Mouse (Mus musculus) retina, embryonic 14.5 days (tissue): Measurements from ENCODE around the gene 0610010K14Rik.

ENCODE experiments used
- DNase-seq: peaks from one replicate; pipeline ENCODE4 v3.0.0-alpha.2; 2015; ENCODE audit warnings: low spot score

Gene 0610010K14Rik

DNA sequence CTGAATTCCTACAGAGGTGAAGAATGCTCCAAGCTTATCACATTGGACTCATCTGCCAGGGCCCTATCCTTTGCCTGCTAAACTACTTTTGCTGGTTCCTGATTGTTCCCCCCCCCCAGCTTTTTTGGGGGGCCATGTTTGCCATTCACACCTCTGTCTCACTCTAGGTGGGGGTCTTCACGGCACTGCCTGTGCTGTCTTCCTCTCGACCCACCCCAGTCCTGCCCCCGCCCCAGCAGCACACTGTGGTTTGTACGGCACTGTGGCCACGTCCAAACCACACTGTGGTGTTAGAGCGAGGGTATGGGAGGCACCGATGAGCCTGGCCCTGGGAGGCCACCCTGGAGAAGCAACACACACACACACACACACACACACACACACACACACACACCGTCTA is 3.2 kb downstream of the 0610010K14Rik start:
- no peak for DNase-seq

DNA sequence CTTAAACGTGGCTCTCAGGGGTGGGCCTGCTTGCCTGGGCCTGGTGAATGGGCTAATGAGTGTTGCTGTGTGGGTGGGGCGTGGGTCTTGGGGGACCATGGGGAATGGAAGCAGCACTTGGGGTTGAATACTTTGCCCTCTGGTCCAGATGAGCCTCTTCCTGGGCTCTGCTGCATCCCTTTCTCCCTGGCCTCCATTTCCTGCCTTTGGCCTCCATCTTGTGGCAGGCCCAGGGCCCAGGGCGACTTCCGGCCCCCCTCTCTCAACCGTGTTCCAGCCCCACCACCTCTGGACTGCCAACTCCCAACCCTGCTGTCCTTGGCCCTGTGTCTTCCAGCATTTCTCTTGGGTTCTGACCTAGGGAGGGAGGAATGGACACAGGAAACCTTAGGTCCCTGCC is 3.7 kb downstream of the 0610010K14Rik start:
- no peak for DNase-seq

DNA sequence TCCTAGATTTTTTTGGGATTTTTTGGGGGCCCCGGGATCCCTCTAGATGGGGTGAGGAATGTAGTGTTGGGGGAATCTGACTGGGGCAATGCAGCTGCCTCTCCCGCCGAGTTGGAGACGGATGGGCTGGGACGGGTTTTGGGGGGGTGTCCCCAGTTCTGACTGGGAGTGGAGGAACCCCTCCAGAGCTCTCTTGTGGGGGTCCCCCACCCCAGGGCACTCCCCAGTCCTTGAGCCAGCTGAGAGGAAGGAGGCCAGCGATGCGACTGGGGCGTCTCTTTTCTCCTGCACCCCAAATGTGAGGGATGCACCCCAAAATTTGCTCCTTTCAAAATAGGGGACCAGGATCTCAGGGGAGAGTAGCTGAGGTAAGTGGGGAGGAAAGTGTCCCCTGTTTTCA is 4.7 kb downstream of the 0610010K14Rik start:
- no peak for DNase-seq

DNA sequence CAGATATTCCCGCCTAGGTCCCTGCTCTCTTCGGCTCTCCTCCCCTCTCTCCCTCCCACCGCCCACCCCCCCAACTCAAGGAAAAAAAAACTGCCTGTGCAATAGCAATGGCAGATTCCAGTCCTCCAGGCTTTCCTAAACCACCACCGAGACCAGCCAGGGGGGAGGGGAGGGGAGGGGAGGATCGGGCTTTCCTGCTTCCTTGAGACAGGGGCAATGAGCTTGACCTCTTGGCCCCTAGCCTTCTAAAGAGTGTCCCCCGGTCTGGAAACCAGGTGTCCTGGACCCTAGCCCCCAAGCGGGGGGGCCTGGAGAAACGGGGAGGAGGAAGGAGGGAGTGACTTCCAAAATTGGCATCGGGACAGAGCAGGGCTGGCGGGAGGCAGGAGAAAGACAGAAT is 5.2 kb downstream of the 0610010K14Rik start:
- peak; percentile 70 for DNase-seq

DNA sequence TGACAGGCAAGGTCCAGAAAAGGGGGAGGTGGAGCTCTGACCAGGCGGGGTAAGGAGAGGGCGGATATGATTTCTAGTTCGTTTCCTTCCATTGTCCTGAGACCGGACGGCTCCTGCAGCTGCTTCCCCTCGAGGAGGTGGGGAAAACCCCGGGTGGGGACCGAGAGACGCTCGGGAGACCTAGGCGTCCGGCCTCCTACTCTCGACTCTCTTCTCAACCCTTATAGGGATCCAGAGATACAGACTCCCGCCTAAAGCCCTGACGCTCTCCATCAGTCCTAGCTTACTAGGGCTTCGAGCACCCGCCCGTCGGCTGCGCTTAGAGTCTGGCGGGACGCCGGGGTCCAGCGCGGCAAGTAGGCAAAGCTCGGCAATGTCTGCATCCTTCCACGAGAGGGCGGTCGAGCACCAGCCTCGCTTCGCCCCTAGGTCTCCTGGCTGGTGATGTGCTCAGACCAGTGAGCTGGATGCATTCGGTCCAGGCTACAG is 7.4 kb downstream of the 0610010K14Rik start:
- peak; percentile 96 for DNase-seq

DNA sequence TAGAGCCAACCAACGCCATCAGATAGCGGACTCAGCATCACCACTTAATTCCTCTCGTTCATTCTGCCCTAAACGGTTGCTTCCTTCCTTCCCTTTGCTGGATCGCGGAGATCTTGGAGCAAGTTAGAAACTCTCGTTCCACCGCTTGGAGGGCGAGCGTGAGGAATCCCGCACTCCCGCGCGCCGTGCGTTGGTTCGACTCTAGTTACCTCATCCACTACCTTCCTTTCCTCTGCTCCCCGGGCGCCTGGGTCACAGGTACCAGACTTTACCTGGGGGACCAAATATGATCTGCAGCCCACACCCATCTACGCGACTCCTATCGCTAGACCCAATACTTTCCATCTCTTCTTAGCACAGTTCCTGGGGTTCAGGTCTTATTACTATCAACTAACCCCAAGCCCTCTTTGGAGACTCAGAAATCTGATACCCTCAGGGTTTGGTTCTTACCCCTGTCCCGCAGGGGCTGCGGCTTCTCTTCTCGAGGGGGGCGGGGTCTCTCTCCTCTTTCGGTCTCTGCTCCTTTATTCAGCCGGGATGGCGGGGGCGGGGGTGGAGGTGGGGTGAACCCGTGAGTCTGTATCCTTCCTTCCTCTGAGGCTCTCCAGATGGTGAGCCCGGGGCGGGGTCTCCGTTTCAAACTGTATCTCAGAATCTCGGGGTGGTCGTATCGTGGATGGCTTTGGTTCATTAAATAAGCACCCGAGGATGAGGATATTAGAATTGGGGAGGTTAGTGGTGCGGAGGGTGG is 8.3 kb downstream of the 0610010K14Rik start, which contains the start of gene Bcl6b:
Gene Bcl6b, minus strand, starts transcription at position 539 of the 751 bp plus-strand sequence.
- no peak for DNase-seq

DNA sequence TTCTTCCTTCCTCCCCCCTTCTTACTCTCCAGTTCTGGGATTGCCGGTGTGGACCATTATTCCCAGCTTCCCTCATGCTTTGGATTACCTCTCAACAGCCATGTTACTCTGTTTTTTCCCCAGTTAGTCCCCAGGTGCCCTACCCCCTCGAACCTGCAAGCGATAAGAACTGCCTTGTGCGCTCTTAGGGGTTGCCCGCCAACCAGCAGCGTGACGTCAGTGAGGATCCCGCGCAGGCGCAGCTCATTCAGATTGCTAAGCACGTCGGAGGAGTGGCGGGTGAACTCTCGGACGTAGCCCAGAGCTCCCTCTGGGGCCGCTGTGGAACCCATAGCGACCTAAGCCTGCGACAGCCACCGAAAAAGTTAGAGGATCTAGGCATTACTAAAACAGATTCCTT is 8.9 kb downstream of the 0610010K14Rik start:
- peak; percentile 83 for DNase-seq

DNA sequence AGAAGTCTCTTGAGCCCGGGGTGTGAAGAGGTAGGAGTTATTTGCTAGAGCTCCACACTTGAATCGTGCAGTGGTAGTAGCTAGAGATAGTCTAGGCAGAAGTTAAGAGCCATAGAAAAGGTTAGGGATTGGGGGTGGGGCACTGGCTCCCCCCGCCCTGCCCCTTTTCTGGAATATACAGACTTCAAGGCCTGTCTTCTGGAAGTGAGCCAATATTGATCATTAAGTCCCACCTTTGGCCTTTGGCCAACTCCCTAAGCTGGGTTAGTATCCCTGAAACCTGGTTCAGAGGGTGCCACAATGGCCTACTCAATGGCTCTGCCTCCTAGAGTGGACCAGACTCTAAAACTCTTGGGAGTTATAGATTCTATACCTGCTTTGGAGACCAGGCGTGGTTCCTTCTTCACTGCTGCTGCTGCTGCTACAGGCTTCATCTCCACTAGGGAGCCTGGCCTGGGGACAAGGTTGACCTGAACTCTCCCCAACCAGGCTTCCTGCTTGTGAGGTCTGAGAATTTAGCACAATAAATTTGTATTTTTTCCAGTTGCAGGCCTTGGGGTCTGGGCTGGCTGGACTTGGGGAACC is 10.0 kb downstream of the 0610010K14Rik start:
- no peak for DNase-seq

DNA sequence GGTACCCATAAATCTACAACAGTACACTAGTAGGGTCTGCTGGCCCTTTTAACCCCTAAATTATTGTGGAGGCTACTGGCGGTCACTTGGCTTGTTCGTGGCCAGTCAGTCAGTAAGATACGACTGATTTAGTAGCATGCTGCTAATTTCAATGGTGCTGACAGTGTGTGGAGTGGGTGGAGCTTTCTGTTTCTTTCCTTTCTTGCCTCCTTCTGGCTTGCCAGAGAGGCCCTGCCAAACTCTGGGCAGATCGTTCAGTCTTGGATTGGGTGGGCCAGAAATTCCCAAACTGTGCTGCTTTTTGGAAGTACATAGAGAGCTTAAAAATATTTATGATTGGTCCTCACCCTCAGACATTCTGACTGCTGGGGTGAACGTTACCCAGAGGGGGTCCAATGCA is 10.6 kb downstream of the 0610010K14Rik start:
- no peak for DNase-seq

DNA sequence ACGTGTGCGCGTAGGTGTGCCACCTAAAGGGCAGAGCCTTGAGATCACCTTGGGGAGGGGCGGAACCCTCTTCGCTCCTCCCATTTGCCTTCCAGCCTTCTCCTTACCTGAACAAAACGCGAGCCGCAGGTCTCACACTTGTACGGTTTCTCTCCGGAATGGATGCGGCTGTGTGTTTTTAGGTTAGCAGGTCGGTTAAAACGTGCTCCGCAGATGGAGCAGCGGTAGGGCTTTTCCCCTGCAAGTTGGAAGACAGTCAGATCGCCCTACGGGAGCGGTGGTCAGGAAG is 11.2 kb downstream of the 0610010K14Rik start:
- no peak for DNase-seq

DNA sequence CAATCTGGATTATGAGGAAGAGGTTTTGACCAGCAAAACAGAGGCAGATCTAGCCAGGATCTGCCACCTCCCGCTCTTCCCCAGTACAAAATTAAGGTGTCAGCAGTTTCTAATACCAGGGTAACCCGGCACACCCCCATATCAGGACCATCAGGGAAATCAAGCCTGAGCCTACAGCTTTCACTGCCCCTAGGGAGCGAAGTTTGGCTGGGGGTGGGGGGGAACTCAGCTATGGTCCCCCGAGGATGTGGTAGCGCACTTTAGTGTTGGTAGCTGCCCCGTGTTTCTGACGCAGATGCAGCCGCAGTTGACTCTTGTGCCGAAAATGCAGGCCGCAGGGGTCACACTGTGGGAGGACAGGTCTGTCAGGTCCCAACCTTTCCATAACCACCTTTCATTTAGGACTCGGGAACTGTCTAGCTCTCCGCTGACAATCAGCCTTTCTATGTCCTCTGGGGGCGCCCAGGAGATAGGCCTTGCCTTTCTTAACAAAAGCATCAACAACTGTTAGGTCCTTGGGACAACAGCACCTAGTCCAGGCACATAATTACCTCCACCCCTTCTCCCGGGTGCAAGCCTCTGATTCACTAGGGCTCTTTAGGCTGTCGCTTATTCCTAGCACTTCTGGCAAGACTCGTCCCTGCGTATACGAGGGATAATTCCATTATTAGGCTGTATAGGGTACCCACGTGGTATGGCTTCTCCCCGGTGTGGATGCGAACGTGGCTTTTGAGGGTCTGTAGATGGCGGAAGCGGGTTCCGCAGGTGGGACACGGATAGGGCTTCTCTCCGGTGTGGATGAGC is 11.7 kb downstream of the 0610010K14Rik start:
- no peak for DNase-seq

DNA sequence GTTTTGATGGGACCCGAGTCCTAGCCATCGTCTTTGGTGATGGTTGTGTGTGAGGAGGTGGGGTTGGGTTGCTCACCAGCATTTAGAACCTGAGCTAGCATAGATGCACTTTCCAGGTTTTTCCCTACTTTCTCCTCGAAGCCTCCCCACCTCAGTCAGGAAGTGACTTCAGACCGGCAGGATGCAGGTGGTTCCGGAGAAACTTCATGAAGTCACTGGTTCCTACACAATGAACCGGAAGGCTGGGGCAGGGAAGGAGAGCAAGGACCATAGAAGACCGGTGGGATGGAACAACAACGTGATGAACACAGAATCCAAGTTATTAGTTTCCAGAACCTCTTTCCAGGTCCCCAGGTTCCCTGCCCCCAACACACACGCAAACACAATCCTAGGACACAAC is 14.0 kb downstream of the 0610010K14Rik start:
- no peak for DNase-seq

DNA sequence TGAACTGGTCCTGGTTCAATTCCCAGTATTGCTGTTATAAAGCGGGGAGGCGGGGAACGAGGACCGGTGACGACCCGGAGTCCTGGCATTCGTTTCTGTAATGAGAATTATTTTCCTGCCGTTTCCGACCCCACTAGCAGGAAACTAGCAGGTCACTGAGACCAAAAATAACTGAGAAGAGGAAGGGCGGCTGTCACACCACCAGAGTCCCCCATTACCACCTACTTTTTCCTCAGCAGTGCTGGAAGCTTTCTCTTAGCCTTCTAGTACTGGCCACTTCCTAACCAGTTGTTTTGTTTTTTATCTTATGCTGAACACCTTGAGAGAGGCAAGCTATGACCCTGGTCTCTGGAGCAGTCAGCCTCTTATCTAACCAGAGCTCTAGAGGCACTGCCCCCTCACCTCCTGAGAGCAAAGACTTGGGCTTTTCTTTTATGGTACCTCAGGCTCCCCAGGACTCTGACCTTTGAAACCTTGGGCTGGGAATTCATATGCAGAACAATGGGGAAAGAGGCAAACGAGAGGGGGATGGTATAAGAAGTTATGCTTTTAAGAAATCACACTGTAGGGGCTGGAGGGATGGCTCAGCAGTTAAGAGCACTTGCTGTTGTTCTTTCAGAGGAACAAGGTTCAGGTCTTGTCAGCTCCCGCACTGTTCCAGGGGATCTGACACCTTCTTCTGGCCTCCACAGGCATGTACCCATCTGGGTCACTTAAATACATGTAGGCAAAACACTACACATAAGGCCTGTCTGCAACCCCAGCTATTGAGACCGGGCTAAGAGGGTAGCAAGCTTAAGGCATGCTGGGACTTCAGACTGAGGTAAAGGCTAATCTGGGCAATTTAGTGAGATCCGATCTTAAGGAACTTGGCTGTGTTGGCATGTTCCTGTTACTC is 15.9 kb downstream of the 0610010K14Rik start:
- no peak for DNase-seq

DNA sequence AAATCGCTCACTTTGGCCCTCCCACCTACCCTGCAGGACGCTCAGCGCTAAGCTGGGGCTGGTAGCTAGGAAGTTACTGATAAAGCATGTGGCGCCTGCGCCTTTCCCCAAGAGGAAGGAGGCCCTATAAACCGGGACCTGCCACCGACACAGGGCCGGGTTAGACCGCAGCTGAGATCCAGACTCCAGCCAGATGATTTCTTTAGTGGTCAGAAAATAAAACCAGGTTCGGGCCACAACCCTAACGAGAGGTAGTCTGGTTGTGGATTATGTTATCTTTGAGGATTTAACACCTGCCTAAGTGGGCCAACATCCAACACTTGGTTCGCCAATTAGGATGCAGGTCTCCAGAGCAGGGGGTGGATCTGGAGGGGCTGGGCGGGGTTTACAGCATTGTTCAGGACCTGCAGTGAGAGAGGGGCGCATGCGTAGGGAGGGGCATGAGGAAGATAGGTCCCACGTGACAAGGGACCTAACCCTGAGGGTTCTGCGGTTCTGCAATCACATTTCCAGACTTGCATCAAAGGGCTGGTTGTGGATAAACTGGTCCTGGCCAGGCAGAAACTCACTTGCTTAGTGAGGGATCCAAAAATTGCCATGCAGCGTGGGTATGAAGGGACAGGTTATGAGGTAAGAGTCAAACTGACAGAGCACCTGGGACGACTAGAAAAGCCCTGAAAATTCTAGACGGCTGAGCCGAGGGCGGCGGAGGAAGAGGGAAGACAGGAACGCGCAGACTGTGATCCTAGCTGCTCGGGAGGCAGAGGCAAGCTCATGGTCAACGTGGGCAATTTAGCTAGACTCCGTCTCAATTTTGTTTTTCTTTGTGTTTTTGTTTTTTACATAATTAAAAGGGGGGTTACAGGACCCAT is 16.7 kb downstream of the 0610010K14Rik start, which contains the start of gene Slc16a13:
Gene Slc16a13, minus strand, starts transcription at position 334 of the 872 bp plus-strand sequence.
- peak; percentile 97 for DNase-seq

DNA sequence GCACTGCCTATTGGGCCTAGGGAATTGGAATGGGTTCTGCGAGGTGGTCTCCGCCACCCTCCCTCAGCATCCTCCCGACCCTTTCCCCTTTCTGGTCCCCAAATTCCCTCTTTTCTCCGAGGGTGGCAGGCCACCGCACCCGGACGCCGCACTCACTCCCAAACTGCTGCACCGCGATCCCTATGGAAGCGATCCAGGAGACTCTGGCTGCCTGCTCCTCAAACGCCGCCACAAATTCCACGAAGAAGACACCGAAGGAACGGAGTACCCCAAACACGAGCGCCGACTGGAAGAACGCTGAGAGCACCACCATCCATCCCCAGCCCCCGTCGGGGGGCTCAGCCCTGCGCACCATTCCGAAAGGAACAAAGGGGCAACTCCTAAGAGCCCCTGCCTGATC is 17.4 kb downstream of the 0610010K14Rik start:
- DNase-seq: no peak

DNA sequence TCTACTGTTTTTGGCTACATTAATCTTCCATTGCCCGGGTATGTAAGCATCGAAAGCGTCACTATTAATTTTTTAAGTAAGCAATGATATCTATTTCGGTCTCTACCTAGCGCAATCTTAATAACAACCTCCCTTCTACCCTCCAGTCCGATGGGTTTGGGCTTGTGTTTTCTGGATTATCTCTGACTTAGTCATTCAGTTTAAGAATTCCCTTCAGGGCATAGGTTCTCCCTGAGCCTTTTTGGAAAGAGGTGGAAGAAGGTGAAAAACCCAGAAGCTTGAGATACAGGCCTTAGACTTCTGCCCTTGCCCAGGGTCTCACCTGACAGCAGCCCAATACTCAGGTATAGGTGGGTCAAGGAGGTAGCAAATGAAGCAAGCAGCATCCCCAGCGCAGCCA is 17.8 kb downstream of the 0610010K14Rik start:
- no peak for DNase-seq

DNA sequence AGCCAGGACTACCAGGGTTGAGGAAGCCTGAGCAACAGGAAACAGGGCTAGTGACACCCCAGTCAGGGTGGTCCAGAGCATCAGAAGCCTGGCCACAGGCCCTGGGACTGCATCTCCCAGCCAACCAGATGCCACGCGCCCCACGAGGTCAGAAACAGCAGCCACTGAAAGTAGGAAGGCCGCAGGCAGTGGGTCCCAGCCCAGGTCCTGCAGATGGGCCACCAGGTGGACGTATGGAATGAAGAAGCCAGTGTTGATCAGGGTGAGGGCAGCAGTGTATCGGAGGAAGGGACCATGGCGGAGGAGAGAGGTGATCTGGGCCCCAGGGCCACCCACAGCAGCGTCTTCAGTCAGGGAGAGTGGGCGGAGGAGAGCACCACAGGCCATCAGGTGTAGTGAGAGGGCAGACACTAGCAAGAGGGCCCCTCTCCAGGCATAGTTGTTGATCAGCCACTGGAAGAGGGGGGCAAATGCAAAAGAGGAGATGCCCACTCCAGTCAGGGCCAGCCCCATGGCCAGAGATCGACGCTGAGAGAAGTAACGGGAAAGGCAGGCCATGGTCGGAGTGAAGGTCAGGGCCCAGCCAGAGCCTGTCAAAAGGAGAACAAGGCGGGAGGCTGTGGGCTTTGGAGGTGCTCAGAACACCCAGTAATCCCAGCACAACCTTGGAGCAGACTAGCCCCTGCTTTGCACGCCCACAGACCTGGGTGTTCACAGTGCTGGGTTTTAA is 18.8 kb downstream of the 0610010K14Rik start:
- DNase-seq: no peak

DNA sequence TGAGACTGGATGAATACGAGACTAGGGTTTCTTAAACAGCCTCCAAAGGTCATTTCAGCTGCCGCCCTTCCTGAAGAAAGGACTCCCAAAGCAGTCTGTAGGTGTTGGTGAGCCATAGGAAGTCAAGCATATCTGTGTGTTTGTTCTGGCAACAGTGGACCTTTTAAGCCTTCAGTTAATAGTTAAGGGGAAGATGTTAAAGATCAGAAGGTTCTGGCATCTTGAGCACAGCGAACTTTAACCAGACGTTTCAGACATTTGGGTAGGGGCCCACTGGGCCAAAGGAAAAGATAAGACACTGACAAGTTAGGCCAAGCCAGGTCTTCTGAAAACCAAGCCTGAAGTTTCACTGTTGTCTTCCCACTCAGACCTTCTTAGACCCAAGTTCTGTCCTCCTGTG is 19.7 kb downstream of the 0610010K14Rik start:
- no peak for DNase-seq

DNA sequence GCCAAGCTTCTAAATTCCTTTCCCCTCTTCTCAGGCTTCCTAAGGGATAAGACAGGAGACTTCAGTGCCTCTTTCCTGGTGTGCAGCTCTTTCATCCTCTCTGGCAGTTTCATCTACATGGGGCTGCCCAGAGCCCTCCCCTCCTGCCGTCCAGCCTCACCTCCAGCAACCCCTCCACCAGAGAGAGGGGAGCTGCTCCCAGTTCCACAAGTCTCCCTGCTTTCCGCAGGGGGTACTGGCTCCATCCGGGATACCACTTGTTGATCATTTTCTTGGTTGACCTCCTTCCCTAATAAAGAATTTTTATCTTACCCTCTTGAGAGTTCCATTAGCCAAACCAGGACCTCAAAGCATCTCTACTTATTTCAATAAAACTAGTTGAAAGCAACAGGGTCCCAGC is 21.6 kb downstream of the 0610010K14Rik start:
- DNase-seq: no peak

DNA sequence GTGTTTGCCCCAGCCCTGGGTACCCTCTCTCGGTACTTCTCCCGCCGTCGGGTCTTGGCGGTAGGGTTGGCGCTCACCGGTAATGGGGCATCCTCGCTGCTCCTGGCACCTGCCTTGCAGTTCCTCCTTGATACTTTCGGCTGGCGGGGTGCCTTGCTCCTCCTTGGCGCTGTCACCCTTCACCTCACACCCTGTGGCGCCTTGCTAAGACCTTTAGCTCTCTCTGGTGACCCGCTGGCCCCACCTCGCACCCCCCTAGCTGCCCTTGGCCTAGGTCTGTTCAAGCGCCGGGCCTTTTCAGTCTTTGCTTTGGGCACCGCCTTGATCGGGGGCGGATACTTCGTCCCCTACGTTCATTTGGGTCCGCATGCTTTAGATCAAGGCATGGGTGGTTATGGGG is 22.4 kb downstream of the 0610010K14Rik start:
- DNase-seq: no peak
